Mouse (Mus musculus): ENCODE results near the gene Pcdh7.

DNA sequence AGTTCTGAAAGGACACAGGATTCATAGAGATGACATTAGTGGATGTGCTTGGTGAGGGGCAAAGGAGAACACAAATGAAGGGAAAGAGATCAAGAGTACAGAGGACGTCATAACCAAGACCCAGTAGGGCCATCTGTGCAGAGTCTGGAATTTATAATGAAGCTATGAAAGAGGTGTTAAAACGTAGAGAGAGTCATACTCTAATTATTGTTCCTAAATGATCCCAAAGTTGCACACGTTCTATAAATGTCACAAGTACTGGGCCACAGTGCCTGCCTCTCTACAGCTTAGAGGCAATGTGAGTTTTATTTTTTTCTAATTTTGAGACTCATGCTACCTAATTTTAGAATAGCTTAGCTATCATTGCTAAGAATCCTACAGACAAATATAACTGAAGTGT, 400.1 kb downstream of the Pcdh7 start:
- TF ChIP-seq CTCF (IDR thresholded peaks at IDR 0.05; ENCODE audit: low read depth) (no peak), EP300 (IDR thresholded peaks at IDR 0.05; ENCODE audit: low read depth) (no peak)

Measured in heart, postnatal 0 days (tissue).